Mouse (Mus musculus) ovary, adult 18-20 months (tissue): ENCODE data around the gene Cntln.

Experiments used
- DNase-seq: peaks from one replicate; pipeline ENCODE4 v3.0.0; 2022; ENCODE audit warnings: low spot score, mixed read lengths

Gene Cntln

DNA sequence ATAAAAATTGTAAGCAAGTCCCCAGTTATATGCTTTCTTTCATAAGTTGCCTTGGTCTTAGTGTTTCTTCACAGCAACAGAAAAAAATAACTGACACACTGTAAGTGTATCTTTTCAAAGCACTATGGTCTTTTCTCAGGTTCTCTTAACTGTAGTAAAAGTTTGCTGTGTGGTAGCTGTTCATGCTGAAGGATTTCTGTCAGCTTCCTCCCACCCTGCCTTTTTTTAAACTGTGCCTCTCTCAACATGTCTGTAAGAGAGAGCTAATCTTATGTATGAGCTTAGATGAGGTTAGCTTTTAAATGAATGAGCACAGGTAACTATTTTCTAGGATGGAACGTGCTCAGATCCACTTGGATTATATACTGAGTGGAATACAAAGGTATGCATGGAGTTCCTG is 170.5 kb downstream of the Cntln start:
- DNase-seq: no peak

DNA sequence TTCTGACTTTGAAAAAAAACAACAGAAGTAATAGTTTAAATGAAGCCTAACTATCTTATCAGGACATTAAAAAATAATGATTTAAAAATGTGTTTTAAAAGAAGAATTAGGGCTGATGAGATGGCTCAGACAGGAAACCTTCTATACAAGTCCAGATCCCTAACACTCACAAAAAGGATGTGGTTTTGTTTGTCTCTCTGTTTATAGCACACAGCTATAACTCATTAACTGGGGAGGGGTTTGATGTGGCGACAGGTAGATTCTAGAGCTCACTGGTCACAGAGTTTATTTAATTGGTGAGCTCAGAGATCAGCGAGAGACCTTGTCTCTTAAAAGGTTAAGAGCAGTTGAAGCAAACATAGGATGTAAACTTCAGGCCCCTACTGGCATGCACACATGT is 175.5 kb downstream of the Cntln start:
- no peak for DNase-seq

DNA sequence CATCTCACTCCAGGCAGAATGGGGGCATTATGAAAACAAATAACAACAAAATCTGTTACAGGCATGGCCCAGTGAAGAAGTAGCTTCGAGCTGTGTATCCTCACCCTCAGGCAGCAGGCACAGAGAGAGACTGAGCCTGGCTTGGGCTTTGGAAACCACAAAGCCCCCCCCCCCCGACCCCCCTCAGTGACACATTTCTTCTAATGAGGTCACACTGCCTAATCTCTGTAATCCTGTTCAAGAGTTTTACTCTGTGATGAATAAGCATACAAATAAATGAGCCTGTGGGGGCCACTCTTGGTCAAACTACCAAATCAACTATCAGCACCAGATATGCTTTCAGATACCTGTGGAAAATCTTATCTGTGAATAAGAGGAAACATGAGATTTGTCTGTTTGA is 177.6 kb downstream of the Cntln start:
- DNase-seq: no peak

DNA sequence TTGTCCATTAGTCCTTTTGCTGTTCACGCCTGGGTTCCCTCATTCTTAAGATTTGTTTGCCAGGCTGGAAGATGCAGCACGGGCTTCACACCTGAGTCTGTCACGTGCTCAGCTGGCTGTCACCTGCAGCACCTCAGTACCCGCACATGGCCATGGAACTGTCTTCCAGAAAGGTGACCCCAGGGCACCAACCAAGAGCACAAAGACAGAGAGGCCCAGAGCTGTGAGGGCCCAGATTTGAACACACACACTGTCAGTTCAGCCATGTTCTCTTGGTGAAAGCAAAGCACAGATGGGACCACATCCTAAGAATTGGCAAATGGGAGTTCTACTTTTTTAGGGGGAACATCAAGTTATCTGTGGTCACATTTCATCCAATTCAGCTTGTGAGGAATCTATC is 211.9 kb downstream of the Cntln start:
- no peak for DNase-seq

DNA sequence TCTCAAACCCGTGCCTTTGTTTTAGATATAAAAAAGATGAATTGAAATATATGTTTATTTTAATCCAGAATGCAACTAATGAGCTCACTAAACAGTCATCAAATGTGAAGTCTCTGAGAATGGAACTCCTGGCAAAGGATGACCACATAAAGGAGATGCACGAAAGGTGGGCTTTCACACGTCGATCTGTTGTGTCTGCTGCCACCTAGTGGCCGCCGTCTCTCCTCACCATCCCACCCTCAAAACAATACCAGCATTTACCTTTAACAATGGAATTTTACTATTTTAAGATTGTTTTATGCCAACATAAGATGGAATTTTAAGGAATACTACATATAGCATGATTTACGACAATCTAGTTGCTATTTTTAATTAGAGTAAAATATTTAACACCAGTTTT is 212.6 kb downstream of the Cntln start:
- no peak for DNase-seq

DNA sequence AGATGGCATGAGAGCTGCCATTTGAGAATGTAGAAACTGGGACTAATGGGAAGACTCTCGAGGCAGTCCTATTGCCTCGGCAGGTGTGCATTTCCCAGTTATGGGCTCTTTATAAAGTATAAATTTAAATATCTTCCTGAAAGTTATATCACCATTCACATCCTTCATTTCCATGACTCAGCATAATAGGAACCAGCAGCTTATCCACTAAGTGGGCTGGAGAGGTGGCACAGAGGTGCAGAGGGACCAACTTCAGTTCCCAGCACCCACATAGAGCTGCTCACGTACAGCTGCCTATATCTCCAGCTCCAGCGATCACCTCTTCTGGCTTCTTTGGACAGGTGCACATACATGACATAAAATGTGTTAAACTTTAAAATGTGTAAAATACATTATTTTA is 218.1 kb downstream of the Cntln start:
- DNase-seq: no peak

DNA sequence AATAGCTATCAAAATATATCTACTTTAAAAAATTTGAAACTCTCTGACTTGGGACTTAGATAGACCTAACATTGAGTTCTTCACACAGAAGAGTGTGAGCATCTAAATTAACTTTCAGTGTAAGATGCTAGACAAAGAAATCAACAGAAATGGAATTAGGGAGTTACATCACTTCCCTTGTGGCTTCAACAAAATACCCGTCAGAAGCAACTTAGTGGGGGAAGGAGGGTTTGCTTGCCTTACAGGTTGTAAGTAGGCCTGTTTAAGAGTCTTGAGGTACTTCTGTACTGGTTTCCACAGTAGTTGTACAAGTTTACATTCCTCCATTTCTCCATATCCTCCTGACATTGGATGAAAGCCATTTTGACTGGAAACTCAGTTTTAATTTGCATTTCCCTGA is 222.3 kb downstream of the Cntln start:
- DNase-seq: no peak

DNA sequence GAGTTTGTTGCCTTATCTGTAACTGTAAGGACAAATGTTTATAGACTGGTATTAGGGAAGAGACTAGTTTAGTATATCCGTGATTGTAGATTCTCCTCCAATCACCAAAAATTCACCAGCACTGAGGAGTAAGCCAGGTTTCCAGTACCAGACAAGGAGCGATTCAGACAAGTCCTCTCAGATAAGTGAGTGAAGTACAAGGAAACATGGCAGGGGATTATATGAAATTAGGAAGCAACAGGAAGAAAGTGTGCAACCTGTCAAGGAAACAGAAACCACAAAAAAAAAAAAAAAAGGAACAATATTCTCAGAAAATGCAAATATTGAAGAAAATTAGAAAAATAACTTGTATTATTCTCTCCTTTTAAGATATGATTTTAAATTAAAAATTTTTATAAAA is 222.9 kb downstream of the Cntln start:
- no peak for DNase-seq

DNA sequence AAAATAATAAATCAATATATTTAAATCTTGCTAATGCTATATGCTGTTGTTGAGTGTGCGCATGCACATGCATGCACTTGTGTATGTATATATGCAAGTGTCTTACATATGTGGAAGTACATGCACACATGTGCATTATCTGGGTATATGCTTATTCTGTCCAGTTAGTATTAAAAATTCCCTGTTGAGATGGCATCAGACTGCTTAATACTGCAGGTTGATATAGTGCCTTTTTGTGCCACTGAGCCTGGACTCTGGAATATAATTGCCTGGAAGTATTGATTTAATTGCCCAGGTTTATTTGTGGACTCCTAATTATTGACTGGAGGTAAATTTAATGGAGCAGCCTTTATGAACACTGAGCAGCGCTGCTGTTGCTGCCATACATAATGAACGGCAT is 236.2 kb downstream of the Cntln start:
- no peak for DNase-seq

DNA sequence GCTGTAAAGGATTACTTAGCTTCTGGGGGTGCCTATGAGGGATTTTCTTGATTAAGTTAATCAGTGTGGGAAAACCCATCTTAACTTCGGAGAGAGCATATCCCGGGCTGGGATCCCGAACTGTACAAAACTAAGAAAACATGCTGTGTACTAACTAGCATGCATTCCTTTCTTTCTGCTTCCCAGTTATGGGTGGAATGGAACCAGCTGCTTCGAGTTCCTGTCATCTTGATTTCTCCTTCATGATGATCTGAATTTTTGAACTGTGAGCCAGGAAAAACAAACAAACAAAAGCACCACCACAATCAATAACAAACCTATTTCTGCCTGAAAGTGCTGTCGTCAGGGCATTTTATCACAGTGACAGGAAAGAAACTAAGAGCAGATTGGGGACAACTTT is 265.6 kb downstream of the Cntln start:
- no peak for DNase-seq

DNA sequence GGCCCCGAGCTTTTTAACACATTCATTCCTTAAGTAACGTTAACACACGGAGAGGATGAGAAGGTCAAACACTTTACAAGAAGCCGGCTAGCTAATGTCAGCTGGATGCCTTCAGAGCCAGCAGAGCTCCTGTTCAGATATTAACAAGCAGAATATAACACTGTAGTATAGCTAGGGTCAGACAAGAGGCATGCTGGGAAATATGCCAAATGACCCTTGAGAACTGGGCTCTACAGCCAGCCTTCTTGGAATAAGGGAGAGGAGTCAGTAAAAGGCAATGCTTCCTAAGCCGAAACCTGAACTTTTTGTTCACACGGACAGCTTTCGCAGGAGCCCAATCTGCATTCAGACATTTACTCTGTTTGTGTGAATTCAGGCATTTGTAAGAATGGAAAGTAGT is 267.8 kb downstream of the Cntln start:
- DNase-seq: no peak

DNA sequence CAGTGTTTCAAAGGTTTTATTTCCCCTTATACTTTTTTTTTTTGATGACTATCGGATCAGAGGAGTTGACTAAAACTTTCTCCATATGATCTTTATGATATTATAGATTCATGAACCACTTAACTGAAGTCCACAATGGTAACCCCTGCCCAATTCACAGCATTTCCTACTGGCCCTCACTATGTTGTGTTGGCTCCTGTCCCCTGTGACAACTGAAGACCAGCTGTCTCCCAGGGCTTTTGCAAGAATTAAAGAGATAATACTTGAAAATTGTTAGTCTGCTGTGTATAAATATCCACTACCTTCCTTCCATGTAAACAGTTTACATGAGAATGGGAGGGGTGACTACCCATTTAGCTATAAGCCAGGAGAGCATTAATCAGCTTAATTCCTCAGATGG is 270.3 kb downstream of the Cntln start:
- no peak for DNase-seq

DNA sequence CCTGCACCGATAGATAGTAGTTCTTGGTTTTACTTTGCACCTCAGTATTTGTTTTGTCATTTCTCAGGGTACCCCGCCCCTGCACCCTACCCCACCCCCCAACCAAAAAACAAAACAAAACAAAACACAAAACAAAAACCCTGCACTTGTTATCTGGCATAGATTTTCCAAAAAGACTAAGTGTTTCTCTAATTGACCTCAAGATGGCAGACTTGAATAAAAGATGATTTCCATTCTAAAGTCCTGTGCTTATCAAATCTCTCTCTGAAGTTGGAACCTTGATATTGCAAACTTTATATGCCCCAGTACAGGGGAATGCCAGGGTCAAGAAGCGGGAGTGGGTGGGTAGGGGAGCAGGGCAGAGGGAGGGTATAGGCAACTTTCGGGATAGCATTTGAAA is 277.0 kb downstream of the Cntln start:
- no peak for DNase-seq

DNA sequence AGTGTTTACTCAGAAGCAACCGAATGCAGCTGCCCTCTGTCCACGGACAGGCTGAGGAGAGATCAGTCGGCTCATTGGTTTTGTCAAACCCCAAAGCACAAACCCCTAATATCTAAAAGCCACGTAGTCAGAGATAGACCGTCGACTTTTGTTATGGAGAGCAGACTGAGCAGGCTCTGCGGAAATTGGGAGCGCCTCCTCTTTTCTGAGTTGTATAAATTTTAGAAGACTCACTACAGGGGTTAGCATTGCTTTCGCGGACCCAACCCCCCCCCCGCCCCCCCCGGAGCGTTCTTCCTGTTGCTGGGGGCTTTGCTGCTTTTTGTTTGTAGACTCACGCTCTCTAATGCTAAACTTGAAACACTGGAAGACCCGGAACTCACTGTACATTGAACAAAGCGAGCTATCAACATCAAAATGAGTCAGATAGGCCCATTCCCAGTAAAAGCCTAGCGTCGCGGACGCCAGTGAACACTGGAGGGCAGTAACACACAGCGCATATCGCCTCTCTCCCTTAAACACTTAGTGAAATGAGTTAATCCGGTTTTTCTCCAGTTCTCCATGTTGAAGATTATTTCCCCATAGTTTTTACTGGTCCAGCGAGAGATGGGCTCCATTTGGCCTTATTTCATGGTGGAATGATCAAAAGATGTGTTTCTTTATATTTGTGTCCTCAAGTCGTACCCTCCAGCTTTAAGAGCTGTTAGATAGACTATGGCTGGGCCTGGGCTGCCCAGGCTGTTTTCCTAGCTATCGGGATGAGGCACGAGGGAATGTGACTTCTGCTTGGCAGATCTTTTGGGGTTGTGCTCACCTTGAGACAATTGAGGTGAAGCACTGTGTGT is 278.6 kb downstream of the Cntln start:
- DNase-seq: peak; percentile 22

DNA sequence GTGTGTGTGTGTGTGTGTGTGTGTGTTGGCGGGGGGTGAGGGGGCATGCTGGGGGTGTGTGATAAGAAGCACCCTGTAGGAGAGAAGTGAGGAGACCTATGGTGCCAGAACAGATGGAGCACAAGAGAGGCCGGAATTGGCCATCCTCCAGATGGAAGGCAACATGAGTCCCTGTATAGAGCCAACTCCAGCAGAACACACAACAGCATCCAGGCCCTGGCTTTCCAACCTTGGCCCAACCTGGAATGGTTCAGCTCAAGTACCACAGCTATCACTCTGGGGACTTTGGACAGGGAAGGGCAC is 279.2 kb downstream of the Cntln start:
- no peak for DNase-seq

DNA sequence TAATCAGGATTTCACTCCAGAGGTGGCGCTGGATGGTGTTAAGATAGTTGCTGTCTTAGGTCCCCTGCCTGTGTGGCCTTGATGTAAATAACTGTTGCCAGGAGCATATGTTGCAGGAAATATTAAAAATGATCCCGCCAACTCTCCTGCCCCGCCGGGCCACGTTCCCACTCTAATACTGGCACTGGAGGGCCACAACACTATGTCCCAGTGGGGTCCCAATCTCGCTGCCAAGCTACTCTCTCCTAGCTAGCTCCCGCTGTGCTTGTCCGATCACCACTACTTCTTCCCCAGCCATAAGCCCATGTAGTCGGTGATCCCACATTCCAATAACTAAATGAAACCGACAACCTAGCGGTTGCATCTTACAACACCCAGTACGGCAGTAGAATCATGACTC is 283.9 kb downstream of the Cntln start:
- no peak for DNase-seq

DNA sequence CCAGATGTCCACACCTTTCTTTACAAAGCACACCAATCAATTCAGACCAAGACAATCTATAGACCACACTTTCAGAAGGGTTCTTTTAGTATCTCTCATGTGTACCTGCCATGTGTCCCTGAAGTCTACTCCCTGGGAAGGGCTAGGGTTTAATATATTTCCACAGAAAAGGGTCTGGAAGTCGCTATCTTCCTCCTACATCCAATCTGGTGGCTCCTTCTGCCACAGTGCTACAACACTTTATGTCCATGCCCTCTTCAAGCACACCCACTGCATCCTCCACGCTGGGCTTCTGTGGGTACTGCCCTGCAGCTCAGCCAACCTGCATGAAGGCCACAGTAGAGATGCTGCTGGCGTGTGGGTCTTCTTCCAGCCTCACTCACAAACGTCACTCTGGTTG is 291.4 kb downstream of the Cntln start:
- DNase-seq: no peak

DNA sequence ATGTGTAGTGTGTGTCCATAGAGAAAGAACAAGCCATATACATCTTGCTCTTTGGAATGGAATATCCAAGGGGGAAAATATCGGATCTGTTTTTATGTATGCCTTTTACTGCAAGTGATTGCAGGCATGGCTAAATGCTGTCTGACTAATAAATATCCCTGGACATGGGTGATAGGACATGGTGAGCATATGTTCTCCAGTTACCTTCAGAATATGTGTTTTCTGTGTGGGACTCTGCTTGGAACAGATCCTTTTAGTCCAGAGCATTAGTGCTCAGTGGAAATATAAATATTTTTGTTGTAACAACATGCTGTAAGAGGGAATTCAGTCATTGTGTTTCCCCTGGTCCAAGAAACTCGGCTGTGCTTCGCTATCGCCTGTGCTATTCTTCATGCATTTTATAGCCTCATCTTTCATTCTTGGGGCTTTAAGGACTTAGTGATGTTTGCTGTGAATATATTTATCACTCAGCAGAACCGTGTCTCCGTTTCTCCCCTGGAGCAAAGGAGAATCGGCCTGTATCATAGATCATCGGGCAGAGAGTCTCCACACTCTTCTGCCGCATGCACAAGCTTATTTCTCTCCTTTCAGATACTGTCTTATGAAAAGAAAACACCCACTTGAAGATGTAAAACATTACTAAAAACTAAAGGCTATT is 294.4 kb downstream of the Cntln start:
- no peak for DNase-seq
